Mouse (Mus musculus) heart, embryonic 11.5 days (tissue): ENCODE results near the gene Zfp362. TPM values are rescaled to one million over a fixed set of nuclear protein-coding genes. Genes with fewer than 3 reads are reported as not detected.

Experiments used
- ATAC-seq: fragments of 200-750 bp; cut with Nextera tagmentation; replicated peaks from 2 replicates; pipeline ENCODE4 v1.8.0; 2017; ENCODE audit warnings: moderate library complexity; ENCODE audit not compliant: insufficient number of reproducible peaks, low FRiP score, low TSS enrichment
- H3K27ac ChIP-seq: fragments of 300-500 bp; sonication (generic); 2 replicates; pipeline ENCODE4 v1.5.1; 2014; ENCODE audit warnings: mild to moderate bottlenecking, low read depth, low read length
- H3K27me3 ChIP-seq: fragments of 300-500 bp; sonication (generic); 2 replicates; pipeline ENCODE4 v1.6.1; 2014; ENCODE audit warnings: mild to moderate bottlenecking, low read length, mixed read lengths; ENCODE audit not compliant: control insufficient read depth, insufficient read depth
- H3K36me3 ChIP-seq: fragments of 300-500 bp; sonication (generic); 2 replicates; pipeline ENCODE4 v1.6.1; 2014; ENCODE audit warnings: mild to moderate bottlenecking, low read length, moderate library complexity, mixed read lengths; ENCODE audit not compliant: control insufficient read depth, insufficient read depth
- H3K4me1 ChIP-seq: fragments of 300-500 bp; sonication (generic); 2 replicates; pipeline ENCODE4 v1.6.1; 2014; ENCODE audit warnings: low read length; ENCODE audit not compliant: control insufficient read depth, insufficient read depth
- H3K4me2 ChIP-seq: fragments of 300-500 bp; sonication (generic); 2 replicates; pipeline ENCODE4 v1.6.1; 2014; ENCODE audit warnings: mild to moderate bottlenecking, moderate library complexity
- H3K4me3 ChIP-seq: fragments of 300-500 bp; sonication (generic); 2 replicates; pipeline ENCODE4 v1.5.1; 2014; ENCODE audit warnings: low read depth, low read length
- H3K9ac ChIP-seq: fragments of 300-500 bp; sonication (generic); 2 replicates; pipeline ENCODE4 v1.6.1; 2014; ENCODE audit warnings: mild to moderate bottlenecking, low read depth, low read length, moderate library complexity
- H3K9me3 ChIP-seq: fragments of 300-500 bp; sonication (generic); replicated peaks from 2 replicates; pipeline ENCODE4 v1.6.1; 2016; ENCODE audit warnings: low read length; ENCODE audit not compliant: control insufficient read depth
- whole genome bisulfite sequencing: fragments of 180-500 bp; shearing (Covaris S2); extraction: QIAGEN DNeasy Blood & Tissue Kit; methylation state at CpG from one replicate; pipeline ENCODE4 v1.1.7; 2014; ENCODE audit not compliant: insufficient replicate concordance; 5-methylcytosine and 5-hydroxymethylcytosine counted together
- polyA plus RNA-seq: library from polyadenylated mRNA; unstranded; fragments of >200 nt; fragmentation: Nextera tagmentation; extraction: Ambion mirVana; gene quantifications from 2 replicates; pipeline ENCODE4 v1.2.1, GENCODE M21; 2014

Zfp362 gene
- polyA plus RNA-seq, 1 experiment from 2014 or later: 21.3 TPM

DNA sequence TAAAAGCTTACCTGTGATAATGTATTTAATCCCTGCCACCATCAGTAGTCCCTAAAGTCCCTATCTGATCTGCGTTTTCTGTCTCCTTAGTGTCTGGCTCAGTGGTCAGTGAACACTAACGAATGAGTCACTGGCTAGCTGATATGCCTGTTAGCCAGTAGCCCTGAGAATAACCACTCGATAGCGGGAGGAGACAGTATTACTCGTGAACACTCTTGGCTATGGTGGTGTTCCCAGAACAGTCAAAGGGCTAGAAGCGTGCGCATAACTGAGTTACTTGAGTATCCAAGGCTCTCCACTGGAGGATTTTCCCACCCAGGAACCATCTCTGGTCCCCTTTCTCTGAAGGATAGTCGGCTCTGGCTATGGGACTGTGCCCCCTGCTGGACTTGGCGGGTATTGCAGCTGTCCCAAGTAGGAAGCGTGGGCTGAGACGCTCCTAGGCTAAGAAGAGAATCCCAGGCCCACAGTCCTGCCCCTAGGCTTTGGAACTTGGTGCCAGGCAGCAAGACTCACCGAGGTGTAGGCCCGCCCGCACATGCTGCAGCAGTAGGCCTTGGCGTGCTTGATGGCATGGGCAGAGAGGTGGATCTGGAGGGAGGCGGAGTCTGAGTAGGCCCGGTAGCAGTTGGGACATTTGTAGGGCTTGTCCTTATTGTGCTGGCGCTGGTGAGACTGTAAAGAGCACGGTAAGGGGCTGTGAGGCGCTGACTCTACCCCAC, 29.1 kb downstream of the Zfp362 start:
- Histone ChIP-seq H3K27me3 (no peaks in the 10 kb centered on the region), H3K9me3 (no peaks in the 10 kb centered on the region), H3K4me3 (no peak overlapping the region), H3K9ac (no peak overlapping the region), H3K36me3 (peaks cover 48% of the 10 kb centered on the region), H3K4me1 (no peaks in the 10 kb centered on the region), H3K4me2 (no peak overlapping the region), H3K27ac (no peak overlapping the region)
- 40% methylated on average over 20 of the region's 20 CpGs for WGBS
- peak; percentile 47; the same call in 1 of the 2 replicates for ATAC-seq

DNA sequence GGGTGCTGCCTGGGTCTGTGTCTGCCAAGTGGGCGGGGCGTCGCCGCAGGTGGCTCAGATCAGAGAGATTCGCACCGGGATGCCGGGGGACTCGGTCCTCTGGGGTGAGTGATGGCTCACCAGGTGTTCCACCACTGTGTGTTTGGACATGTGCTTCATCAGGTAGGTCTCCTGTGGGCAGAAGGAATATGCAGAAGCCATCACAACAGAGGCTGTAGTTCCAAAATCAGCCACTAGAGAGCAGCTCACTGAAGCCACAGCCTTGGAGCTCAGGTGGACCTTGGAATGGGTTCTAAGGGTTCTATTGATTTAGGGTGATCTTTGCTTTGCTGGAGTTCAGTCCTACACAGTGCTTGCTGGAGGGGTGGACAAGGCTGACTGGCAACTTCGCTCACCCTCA, 31.4 kb downstream of the Zfp362 start:
- no peaks in the 10 kb centered on the region for H3K4me1 ChIP-seq
- ATAC-seq: no peak
- no peak overlapping the region for H3K4me2 ChIP-seq
- no peak overlapping the region for H3K9ac ChIP-seq
- 88% methylated on average over 9 of the region's 9 CpGs for WGBS
- no peak overlapping the region for H3K27ac ChIP-seq
- no peaks in the 10 kb centered on the region for H3K9me3 ChIP-seq
- no peak overlapping the region for H3K4me3 ChIP-seq
- peaks cover 42% of the 10 kb centered on the region for H3K36me3 ChIP-seq
- H3K27me3 ChIP-seq: no peaks in the 10 kb centered on the region

DNA sequence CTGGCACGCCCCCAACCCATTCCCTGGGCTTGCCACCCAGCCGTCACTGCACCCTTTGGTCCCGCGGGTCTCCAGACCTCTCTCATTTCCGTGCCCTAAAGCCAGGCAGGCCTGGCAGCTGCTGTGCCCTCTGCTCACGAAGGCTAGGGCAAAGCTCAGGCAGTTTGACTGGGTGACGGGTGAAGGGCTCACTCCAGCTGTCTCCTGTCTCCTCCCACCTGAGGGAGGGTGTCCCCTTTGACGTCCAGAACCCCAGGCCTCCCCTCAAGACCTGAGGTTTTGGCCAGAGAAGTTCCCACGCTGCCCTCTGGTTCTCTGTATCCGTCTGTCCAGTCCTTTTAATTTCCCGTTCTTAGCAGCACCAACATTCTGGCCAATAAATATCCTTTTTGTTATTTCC, 32.0 kb downstream of the Zfp362 start:
- Histone ChIP-seq H3K27me3 (no peaks in the 10 kb centered on the region), H3K9ac (no peak overlapping the region), H3K27ac (no peak overlapping the region), H3K4me2 (no peak overlapping the region), H3K4me3 (no peak overlapping the region), H3K9me3 (no peaks in the 10 kb centered on the region), H3K4me1 (no peaks in the 10 kb centered on the region), H3K36me3 (peaks cover 42% of the 10 kb centered on the region)
- WGBS: 90% methylated on average over 11 of the region's 11 CpGs
- ATAC-seq: no peak

DNA sequence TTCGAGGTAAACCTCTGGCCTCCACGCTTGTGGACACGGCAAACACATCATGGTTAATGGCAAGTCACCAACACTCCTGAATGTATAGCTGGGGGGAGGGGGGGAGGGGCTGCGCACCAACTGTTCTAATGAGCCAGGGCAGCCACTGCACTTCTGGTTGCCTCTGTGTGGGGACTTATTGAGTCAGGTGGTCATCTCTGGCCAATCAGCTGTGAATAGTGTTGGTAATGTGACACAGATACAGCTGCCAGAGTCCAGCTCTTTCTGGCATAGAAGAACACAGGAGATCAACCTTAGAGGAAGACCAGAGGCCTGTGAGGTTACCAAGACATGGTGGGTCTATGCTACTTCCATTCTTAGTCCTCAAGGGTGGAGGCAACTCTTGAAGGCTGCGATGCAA, 35.1 kb downstream of the Zfp362 start:
- H3K27ac ChIP-seq: no peak overlapping the region
- no peak overlapping the region for H3K4me2 ChIP-seq
- ATAC-seq: no peak

DNA sequence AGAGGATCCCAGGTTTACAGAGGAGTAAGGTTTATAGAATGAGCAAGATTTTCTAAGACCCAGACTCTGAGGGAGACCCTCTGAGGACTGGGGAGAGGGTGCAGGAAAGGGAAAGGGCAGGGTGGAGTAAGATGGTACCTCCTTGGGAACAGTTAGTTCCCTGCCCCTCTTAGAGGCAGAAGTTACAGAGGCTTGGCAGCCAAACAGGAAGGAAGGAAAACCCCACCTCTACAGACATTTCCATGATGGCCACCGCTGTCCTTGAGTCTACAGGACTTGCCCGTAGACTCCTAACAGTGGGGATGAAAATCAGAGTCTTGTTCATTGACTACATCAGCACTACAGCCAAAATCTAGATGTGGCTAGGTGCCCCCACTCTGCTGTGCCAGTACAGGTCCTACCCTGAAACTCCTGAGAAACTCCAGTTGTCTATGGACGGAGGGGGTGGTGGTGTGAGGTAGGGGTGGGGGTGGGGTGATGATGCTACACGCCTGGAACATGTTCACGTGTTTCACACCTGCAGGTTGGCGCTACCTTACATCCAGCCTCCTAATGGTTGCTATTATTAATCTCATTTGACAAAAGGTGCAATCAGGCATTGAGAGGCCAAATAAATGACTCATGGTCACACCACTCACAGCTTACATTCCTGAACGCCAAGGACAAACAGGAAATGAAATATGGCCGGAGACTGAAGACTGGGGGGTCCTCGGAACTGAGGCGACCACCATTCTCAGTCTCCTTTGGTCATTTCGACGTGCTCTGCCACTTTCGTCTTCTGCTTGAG, 36.1 kb downstream of the Zfp362 start:
- Histone ChIP-seq H3K4me1 (no peaks in the 10 kb centered on the region), H3K36me3 (peaks cover 15% of the 10 kb centered on the region), H3K9ac (no peak overlapping the region), H3K4me3 (no peak overlapping the region), H3K27me3 (no peaks in the 10 kb centered on the region), H3K9me3 (no peaks in the 10 kb centered on the region), H3K27ac (no peak overlapping the region), H3K4me2 (no peak overlapping the region)
- WGBS: 81% methylated on average over 13 of the region's 13 CpGs
- ATAC-seq: no peak

More for the DNA sequence above, 35.1 kb downstream of the Zfp362 start:
- Histone ChIP-seq H3K4me3 (no peak overlapping the region), H3K27me3 (no peaks in the 10 kb centered on the region), H3K9me3 (no peaks in the 10 kb centered on the region), H3K9ac (no peak overlapping the region), H3K4me1 (no peaks in the 10 kb centered on the region), H3K36me3 (peaks cover 21% of the 10 kb centered on the region)
- 87% methylated on average over 5 of the region's 5 CpGs for WGBS

DNA sequence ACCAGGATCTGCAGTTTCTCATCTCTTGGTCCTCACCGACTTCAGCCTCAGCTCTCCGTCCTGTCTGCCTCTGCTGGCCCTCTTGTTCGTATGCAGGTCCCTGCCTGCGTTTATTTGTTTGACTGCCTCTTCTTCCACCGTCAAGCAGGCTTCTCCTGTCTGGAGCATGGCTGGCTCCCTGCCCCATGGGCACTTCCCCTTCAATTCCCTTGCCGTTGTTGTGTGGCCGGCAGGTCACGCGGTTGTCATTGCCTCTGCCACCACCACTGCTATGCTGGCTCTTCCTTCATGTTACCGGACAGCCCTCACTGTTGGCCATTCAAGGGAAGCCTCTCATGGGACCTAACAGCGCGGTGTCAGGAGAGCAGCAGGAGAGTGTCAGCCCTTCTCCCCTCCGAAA, 37.7 kb downstream of the Zfp362 start:
- no peak for ATAC-seq
- Histone ChIP-seq H3K4me3 (no peak overlapping the region), H3K4me1 (no peaks in the 10 kb centered on the region), H3K9ac (no peak overlapping the region), H3K36me3 (peaks cover 5% of the 10 kb centered on the region; the same call in 1 of the 2 replicates), H3K9me3 (0 out of 2 replicates have a peak, but pooled peaks cover 2% of the 10 kb centered on the region), H3K27me3 (no peaks in the 10 kb centered on the region), H3K27ac (no peak overlapping the region), H3K4me2 (no peak overlapping the region)
- 76% methylated on average over 13 of the region's 13 CpGs for WGBS

DNA sequence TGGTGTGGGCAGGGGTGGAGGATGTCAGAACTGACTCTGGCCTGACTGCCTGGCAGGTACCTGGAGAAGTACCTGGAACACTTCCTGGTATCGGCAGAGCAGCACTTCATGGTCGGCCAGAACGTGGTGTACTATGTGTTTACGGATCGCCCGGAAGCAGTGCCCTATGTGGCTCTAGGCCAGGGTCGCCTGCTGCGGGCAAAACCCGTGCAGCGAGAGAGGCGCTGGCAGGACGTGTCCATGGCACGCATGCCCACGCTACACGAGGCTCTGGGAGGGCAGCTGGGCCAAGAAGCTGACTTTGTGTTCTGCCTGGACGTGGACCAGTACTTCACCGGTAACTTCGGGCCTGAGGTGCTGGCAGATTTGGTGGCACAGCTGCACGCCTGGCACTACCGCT, 38.9 kb downstream of the Zfp362 start:
- Histone ChIP-seq H3K4me3 (no peak overlapping the region), H3K9me3 (0 out of 2 replicates have a peak, but pooled peaks cover 3% of the 10 kb centered on the region), H3K4me2 (no peak overlapping the region), H3K9ac (no peak overlapping the region), H3K36me3 (no peaks in the 10 kb centered on the region), H3K4me1 (no peaks in the 10 kb centered on the region), H3K27ac (no peak overlapping the region), H3K27me3 (no peaks in the 10 kb centered on the region)
- 86% methylated on average over 20 of the region's 20 CpGs for WGBS
- no peak for ATAC-seq

DNA sequence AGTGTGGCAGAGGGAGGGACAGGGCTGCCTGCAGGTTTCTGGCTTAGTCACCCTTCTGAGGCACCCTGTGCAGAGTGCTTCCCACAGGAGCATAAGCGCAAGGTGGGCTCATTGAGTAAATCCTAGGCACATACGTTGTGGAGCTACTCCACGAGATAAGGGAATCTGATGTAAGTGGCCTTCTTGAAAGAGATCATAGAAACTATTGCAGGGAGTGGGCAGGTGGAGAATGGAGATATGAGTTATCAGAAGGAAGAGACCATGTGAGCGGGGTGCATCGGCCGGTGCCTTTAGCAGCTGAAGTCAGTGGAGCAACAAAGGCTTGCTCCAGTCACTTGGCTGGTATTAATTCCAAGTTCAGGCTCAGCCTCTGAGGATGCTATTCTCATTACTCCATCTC, 45.8 kb downstream of the Zfp362 start:
- H3K4me1 ChIP-seq: no peaks in the 10 kb centered on the region
- ATAC-seq: no peak
- H3K9me3 ChIP-seq: 0 out of 2 replicates have a peak, but pooled peaks cover 3% of the 10 kb centered on the region
- no peaks in the 10 kb centered on the region for H3K36me3 ChIP-seq
- no peak overlapping the region for H3K4me2 ChIP-seq
- H3K9ac ChIP-seq: no peak overlapping the region
- H3K27me3 ChIP-seq: no peaks in the 10 kb centered on the region
- no peak overlapping the region for H3K4me3 ChIP-seq
- WGBS: 62% methylated on average over 6 of the region's 6 CpGs
- H3K27ac ChIP-seq: no peak overlapping the region
